Mouse (Mus musculus): ENCODE results near the gene Gm30191.
"Not testable (repeated sequence)": the region's sequence is repeated elsewhere in the genome, so short reads cannot be mapped to it uniquely, and the experiment has no call there.

- TF ChIP-seq CTCF (IDR thresholded peaks at IDR 0.05; ENCODE audit: borderline replicate concordance, extremely low read depth, insufficient read depth, insufficient read length); POLR2A (IDR thresholded peaks at IDR 0.05; ENCODE audit: borderline replicate concordance, extremely low read depth, insufficient read depth, insufficient read length, poor library complexity, severe bottlenecking): not testable (repeated sequence)
Observed at GRCm38 (mm10) chr4:134269622-134270021, 22.9 kb downstream of the Gm30191 start.
